Mouse (Mus musculus) small intestine, adult 2 months (tissue): ENCODE data around the gene Tubgcp3. TPM values are rescaled to one million over a fixed set of nuclear protein-coding genes. Genes with fewer than 3 reads are reported as not detected.
A peak's percentile ranks its signal among the peaks of the same experiment; 100 is the strongest.

Source experiments
- H3K27ac ChIP-seq: fragments of 200-500 bp; 2 replicates; pipeline ENCODE4 v1.5.1; 2012; ENCODE audit warnings: low read depth, low read length, control low read depth, inconsistent platforms; ENCODE audit not compliant: insufficient read depth
- H3K27me3 ChIP-seq: fragments of 200-500 bp; 2 replicates; pipeline ENCODE4 v1.6.1; 2012; ENCODE audit warnings: mild to moderate bottlenecking, moderate library complexity, low read length, inconsistent platforms; ENCODE audit not compliant: control insufficient read depth, insufficient read depth
- H3K36me3 ChIP-seq: fragments of 200-500 bp; 2 replicates; pipeline ENCODE4 v1.6.1; 2012; ENCODE audit warnings: mild to moderate bottlenecking, low read length, control low read depth, inconsistent platforms; ENCODE audit not compliant: control insufficient read depth, insufficient read depth
- H3K4me1 ChIP-seq: fragments of 200-500 bp; 2 replicates; pipeline ENCODE4 v1.6.1; 2012; ENCODE audit warnings: low read length, inconsistent platforms, mixed read lengths; ENCODE audit not compliant: control insufficient read depth, insufficient read depth, insufficient read length
- H3K4me3 ChIP-seq: fragments of 200-500 bp; 2 replicates; pipeline ENCODE4 v1.5.1; 2012; ENCODE audit warnings: low read depth, mild to moderate bottlenecking, control low read depth, inconsistent platforms, low read length, moderate library complexity
- CTCF ChIP-seq: fragments of 200-500 bp; IDR thresholded peaks from 2 replicates; pipeline ENCODE4 v1.5.1; 2012; ENCODE audit warnings: low read depth, mild to moderate bottlenecking, control low read depth, inconsistent platforms, low read length, moderate library complexity, mixed read lengths; ENCODE audit not compliant: insufficient replicate concordance, insufficient read length; ENCODE audit errors: extremely low read depth
- POLR2A ChIP-seq: fragments of 200-500 bp; IDR thresholded peaks from 2 replicates; pipeline ENCODE4 v1.6.1; 2012; ENCODE audit warnings: low read depth, mild to moderate bottlenecking, control low read depth, inconsistent platforms, low read length, moderate library complexity
- WGBS: fragments of 180-500 bp; shearing (Covaris S2); methylation state at CpG from one replicate; pipeline ENCODE4 v1.1.7; 2018; 5-methylcytosine and 5-hydroxymethylcytosine counted together
- polyA plus RNA-seq: library from polyadenylated mRNA; depleted of rRNA; stranded (reverse); fragments of >200 nt; gene quantifications from 2 replicates; pipeline ENCODE4 v1.2.3, GENCODE M21; 2012; rRNA removed

The Tubgcp3 gene
- polyA plus RNA-seq, 1 experiment: 24.3 TPM

- H3K36me3 ChIP-seq: no peaks in the 10 kb centered on the region
- 54% methylated on average over 6 of the region's 6 CpGs for WGBS
- TF ChIP-seq POLR2A (no peak), CTCF (no peak)
- no peak overlapping the region for H3K4me3 ChIP-seq
- peaks cover 8% of the 10 kb centered on the region for H3K27me3 ChIP-seq
- no peak overlapping the region for H3K27ac ChIP-seq
- peaks cover 2% of the 10 kb centered on the region; the same call in 1 of the 2 replicates for H3K4me1 ChIP-seq
Observed at GRCm38 (mm10) chr8:12576739-12577138, 95.3 kb downstream of the Tubgcp3 start.

- peaks cover 9% of the 10 kb centered on the region for H3K27me3 ChIP-seq
- H3K27ac ChIP-seq: no peak overlapping the region
- H3K4me1 ChIP-seq: peaks cover 2% of the 10 kb centered on the region; the same call in 1 of the 2 replicates
- TF ChIP-seq CTCF: no peak
- no peak for TF ChIP-seq POLR2A
- H3K36me3 ChIP-seq: no peaks in the 10 kb centered on the region
- 74% methylated on average over 5 of the region's 5 CpGs for WGBS
- no peak overlapping the region for H3K4me3 ChIP-seq
Observed at GRCm38 (mm10) chr8:12576003-12576402, 96.0 kb downstream of the Tubgcp3 start.

- Histone ChIP-seq H3K4me1 (peaks cover 2% of the 10 kb centered on the region; the same call in 1 of the 2 replicates), H3K27me3 (peaks cover 9% of the 10 kb centered on the region), H3K27ac (no peak within 1 kb of the TSS), H3K4me3 (no peak within 1 kb of the TSS), H3K36me3 (no peaks in the 10 kb centered on the region)
- 22% methylated on average over 14 of the region's 14 CpGs for WGBS
- TF ChIP-seq CTCF: no peak
- no peak for TF ChIP-seq POLR2A
Observed at GRCm38 (mm10) chr8:12572814-12573534, 99.1 kb downstream of the Tubgcp3 start, which contains the start of gene Spaca7. Gene Spaca7, plus strand, starts transcription at chr8:12573029.

GRCm38 (mm10) chr8:12566509-12566908, 105.5 kb downstream of the Tubgcp3 start:
- TF ChIP-seq POLR2A: no peak
- no peak for TF ChIP-seq CTCF
- Histone ChIP-seq H3K27ac (no peak overlapping the region), H3K36me3 (no peaks in the 10 kb centered on the region), H3K4me1 (no peaks in the 10 kb centered on the region), H3K4me3 (no peak overlapping the region), H3K27me3 (no peaks in the 10 kb centered on the region)
- WGBS: 46% methylated on average over 7 of the region's 7 CpGs

GRCm38 (mm10) chr8:12565488-12565887, 106.6 kb downstream of the Tubgcp3 start:
- no peaks in the 10 kb centered on the region for H3K4me1 ChIP-seq
- no peaks in the 10 kb centered on the region for H3K36me3 ChIP-seq
- no peak overlapping the region for H3K4me3 ChIP-seq
- no peak for TF ChIP-seq CTCF
- TF ChIP-seq POLR2A: no peak
- no peak overlapping the region for H3K27ac ChIP-seq
- no peaks in the 10 kb centered on the region for H3K27me3 ChIP-seq
- 77% methylated on average over 10 of the region's 10 CpGs for WGBS

GRCm38 (mm10) chr8:12564307-12564706, 107.7 kb downstream of the Tubgcp3 start:
- WGBS: 5% methylated on average over 4 of the region's 4 CpGs
- H3K27me3 ChIP-seq: no peaks in the 10 kb centered on the region
- no peaks in the 10 kb centered on the region for H3K36me3 ChIP-seq
- H3K27ac ChIP-seq: no peak overlapping the region
- peak; percentile 36; the same call in 1 of the 2 replicates for TF ChIP-seq CTCF
- TF ChIP-seq POLR2A: no peak
- no peak overlapping the region for H3K4me3 ChIP-seq
- no peaks in the 10 kb centered on the region for H3K4me1 ChIP-seq

Other genes starting within 250 kb of the Tubgcp3 start
- gene Spaca7, start 99.2 kb downstream of the Tubgcp3 start, polyA plus RNA-seq: not detected in 2 replicates
- gene Atp11a, start 84.8 kb upstream of the Tubgcp3 start, polyA plus RNA-seq: 8.7 and 12.8 TPM in 2 replicates
- gene Mcf2l, start 201.6 kb upstream of the Tubgcp3 start, polyA plus RNA-seq: 6.3 and 11.2 TPM in 2 replicates